Mouse (Mus musculus): ENCODE results near the gene Reln.

DNA sequence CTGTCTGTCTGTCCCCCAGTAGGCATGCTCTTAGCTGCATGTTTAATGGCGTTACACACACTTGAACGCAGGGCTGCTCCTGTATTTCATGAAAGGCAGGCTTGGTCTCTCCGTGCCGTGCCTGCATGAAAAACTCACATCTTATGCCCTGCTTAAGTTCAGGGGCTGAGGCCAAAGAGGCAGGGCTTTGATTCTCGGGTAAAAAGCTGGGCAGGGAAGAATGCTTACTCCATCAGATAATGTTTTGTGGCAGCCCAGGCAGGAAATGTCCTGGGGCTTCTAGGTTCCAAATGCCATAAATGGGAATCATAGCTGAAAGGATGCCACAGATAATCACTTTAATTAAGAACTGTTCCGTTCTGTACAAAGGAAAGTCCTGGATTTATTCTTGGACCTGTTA, 226.0 kb downstream of the Reln start:
- no peak for TF ChIP-seq CTCF (IDR thresholded peaks at IDR 0.05; ENCODE audit: borderline replicate concordance, insufficient read depth, low read depth, low read length)
- no peak for TF ChIP-seq POLR2A (IDR thresholded peaks at IDR 0.05; ENCODE audit: borderline replicate concordance, insufficient read depth, low read length)

All from cerebellum, adult 2 months (tissue).